Mouse (Mus musculus): ENCODE data around the gene Il27.

DNA sequence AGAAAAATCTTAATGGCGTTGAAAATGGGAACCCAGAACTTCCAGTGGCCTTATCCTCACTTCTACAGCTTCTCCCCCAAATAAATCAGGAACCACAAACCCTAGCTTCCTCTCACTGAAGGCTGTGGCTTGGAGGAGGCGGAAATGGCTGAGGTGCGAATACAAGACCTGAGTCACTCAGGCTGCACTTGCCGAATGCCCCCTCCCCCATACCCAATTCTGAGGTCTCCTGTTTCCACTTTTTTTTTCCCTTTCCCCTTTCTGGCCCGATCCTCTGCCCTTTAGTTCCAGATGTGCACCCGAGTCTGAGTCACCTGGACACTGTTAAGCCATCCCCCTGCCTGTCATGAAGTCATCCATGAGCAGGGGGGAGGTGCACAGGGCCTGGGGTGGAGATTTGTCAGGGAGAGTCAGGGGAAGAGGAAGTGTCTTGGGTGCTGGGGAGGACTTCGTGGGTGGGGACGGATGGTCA lies 10.2 kb downstream of the Il27 start, which contains the start of gene Apobr:
- TF ChIP-seq POLR2A (IDR thresholded peaks at IDR 0.05; ENCODE audit: control insufficient read depth, low read depth, low read length) = no peak
- no peak for TF ChIP-seq CTCF (IDR thresholded peaks at IDR 0.05; ENCODE audit: control insufficient read depth, insufficient read depth, insufficient replicate concordance, low read depth, low read length)
